Mouse (Mus musculus) MEL (cell line): ENCODE data around the gene Gm20388. TPM values are rescaled to one million over a fixed set of nuclear protein-coding genes. Genes with fewer than 3 reads are reported as not detected.

Source experiments
- DNase-seq: peaks from one replicate; pipeline ENCODE4 v3.0.0; 2011; ENCODE audit warnings: low read depth, low spot score
- H3K27ac ChIP-seq: 2 replicates; pipeline ENCODE4 v1.5.1; 2012; ENCODE audit warnings: low read depth, mild to moderate bottlenecking, control low read depth, low read length, moderate library complexity; ENCODE audit not compliant: control insufficient read depth
- H3K27me3 ChIP-seq, 2 experiments: fragments of 150-350 bp in 1 of 2; sonication (generic) in 1 of 2; 2 replicates each; pipeline ENCODE4 v1.6.1; 2012; ENCODE audit warnings: low read length in 2 of 2, mild to moderate bottlenecking in 2 of 2, improper control_type of control experiment in 1 of 2, moderate library complexity in 1 of 2; ENCODE audit not compliant: insufficient read depth in 2 of 2, control insufficient read depth in 1 of 2
- H3K36me3 ChIP-seq, 2 experiments: 2 replicates each; pipeline ENCODE4 v1.6.1; 2012 to 2014; ENCODE audit warnings: low read length in 2 of 2, improper control_type of control experiment in 1 of 2, inconsistent platforms in 1 of 2, mild to moderate bottlenecking in 1 of 2; ENCODE audit not compliant: insufficient read depth in 2 of 2, control insufficient read depth in 1 of 2
- H3K4me1 ChIP-seq, 2 experiments: fragments of 150-350 bp in 1 of 2; sonication (generic) in 1 of 2; 2 replicates each; pipeline ENCODE4 v1.6.1; 2012; ENCODE audit warnings: low read length in 2 of 2, improper control_type of control experiment in 1 of 2, mild to moderate bottlenecking in 1 of 2; ENCODE audit not compliant: insufficient read depth in 2 of 2, control insufficient read depth in 1 of 2
- H3K4me3 ChIP-seq, 2 experiments: fragments of 150-350 bp in 1 of 2; sonication (generic) in 1 of 2; 2 replicates each; pipeline ENCODE4 v1.5.1; 2012; ENCODE audit warnings: low read depth in 2 of 2, low read length in 2 of 2, mild to moderate bottlenecking in 2 of 2, moderate library complexity in 2 of 2, control low read depth in 1 of 2, improper control_type of control experiment in 1 of 2; ENCODE audit not compliant: control insufficient read depth in 1 of 2, insufficient read depth in 1 of 2
- H3K79me2 ChIP-seq: 2 replicates; pipeline ENCODE4 v1.6.1; 2012; ENCODE audit warnings: mild to moderate bottlenecking, low read length, moderate library complexity; ENCODE audit not compliant: control insufficient read depth, poor library complexity, insufficient read depth
- H3K9ac ChIP-seq: 2 replicates; pipeline ENCODE4 v1.6.1; 2012; ENCODE audit warnings: low read depth, mild to moderate bottlenecking, control low read depth, low read length, moderate library complexity; ENCODE audit not compliant: control insufficient read depth, poor library complexity, severe bottlenecking
- H3K9me3 ChIP-seq: fragments of 150-350 bp; sonication (generic); replicated peaks from 2 replicates; pipeline ENCODE4 v1.6.1; 2012; ENCODE audit warnings: mild to moderate bottlenecking, low read length, improper control_type of control experiment, moderate library complexity; ENCODE audit not compliant: insufficient read depth
- CHD1 ChIP-seq: IDR thresholded peaks from 2 replicates; pipeline ENCODE4 v1.6.1; 2012; ENCODE audit warnings: low read depth, mild to moderate bottlenecking, inconsistent platforms, low read length, improper control_type of control experiment
- CHD2 ChIP-seq: IDR thresholded peaks from 2 replicates; pipeline ENCODE4 v1.6.1; 2011; ENCODE audit warnings: low read length, improper control_type of control experiment
- E2F4 ChIP-seq: IDR thresholded peaks from 2 replicates; pipeline ENCODE4 v1.6.1; 2011; ENCODE audit warnings: low read depth, low read length, improper control_type of control experiment, borderline replicate concordance
- EP300 ChIP-seq, 2 experiments: IDR thresholded peaks; 2 replicates each; pipeline ENCODE4 v1.6.1; 2011; ENCODE audit warnings: improper control_type of control experiment in 2 of 2, low read length in 2 of 2, low read depth in 1 of 2, mild to moderate bottlenecking in 1 of 2
- ETS1 ChIP-seq: IDR thresholded peaks from 2 replicates; pipeline ENCODE4 v1.6.1; 2012; ENCODE audit warnings: low read depth, mild to moderate bottlenecking, inconsistent platforms, low read length, improper control_type of control experiment, moderate library complexity
- GABPA ChIP-seq: IDR thresholded peaks from 2 replicates; pipeline ENCODE4 v1.6.1; 2012; ENCODE audit warnings: low read depth, mild to moderate bottlenecking, inconsistent platforms, low read length, improper control_type of control experiment, moderate library complexity
- GATA1 ChIP-seq: IDR thresholded peaks from 2 replicates; pipeline ENCODE4 v1.6.1; 2011; ENCODE audit warnings: low read depth, low read length, improper control_type of control experiment
- MAFK ChIP-seq: IDR thresholded peaks from 2 replicates; pipeline ENCODE4 v1.6.1; 2011; ENCODE audit warnings: low read depth, mild to moderate bottlenecking, low read length, improper control_type of control experiment, borderline replicate concordance
- MAX ChIP-seq: IDR thresholded peaks from 2 replicates; pipeline ENCODE4 v1.6.1; 2011; ENCODE audit warnings: low read length, improper control_type of control experiment
- MAZ ChIP-seq: IDR thresholded peaks from 2 replicates; pipeline ENCODE4 v1.6.1; 2012; ENCODE audit warnings: low read depth, mild to moderate bottlenecking, inconsistent platforms, low read length, improper control_type of control experiment
- MEF2A ChIP-seq: IDR thresholded peaks from 2 replicates; pipeline ENCODE4 v1.6.1; 2014; ENCODE audit warnings: low read depth, mild to moderate bottlenecking, inconsistent platforms, low read length, improper control_type of control experiment; ENCODE audit not compliant: poor library complexity, insufficient replicate concordance, severe bottlenecking; ENCODE audit errors: extremely low read depth
- POLR2AphosphoS5 ChIP-seq: IDR thresholded peaks from 2 replicates; pipeline ENCODE4 v1.6.1; 2012; ENCODE audit warnings: low read depth, borderline replicate concordance, mild to moderate bottlenecking, inconsistent platforms, low read length, moderate library complexity, mixed read lengths
- RCOR1 ChIP-seq: IDR thresholded peaks from 2 replicates; pipeline ENCODE4 v1.6.1; 2012; ENCODE audit warnings: low read depth, mild to moderate bottlenecking, inconsistent platforms, low read length, improper control_type of control experiment
- SIN3A ChIP-seq: IDR thresholded peaks from 2 replicates; pipeline ENCODE4 v1.6.1; 2012; ENCODE audit warnings: low read length, improper control_type of control experiment, inconsistent platforms
- SMC3 ChIP-seq: IDR thresholded peaks from 2 replicates; pipeline ENCODE4 v1.6.1; 2011; ENCODE audit warnings: low read depth, low read length, improper control_type of control experiment
- TAL1 ChIP-seq: IDR thresholded peaks from 2 replicates; pipeline ENCODE4 v1.6.1; 2012; ENCODE audit warnings: mild to moderate bottlenecking, inconsistent platforms, low read length, moderate library complexity, mixed read lengths
- TBP ChIP-seq: IDR thresholded peaks from 2 replicates; pipeline ENCODE4 v1.8.0; 2011; ENCODE audit warnings: low read depth, low read length, improper control_type of control experiment
- TCF12 ChIP-seq: IDR thresholded peaks from 2 replicates; pipeline ENCODE4 v1.6.1; 2014; ENCODE audit warnings: low read depth, mild to moderate bottlenecking, inconsistent platforms, low read length, improper control_type of control experiment, moderate library complexity
- polyA plus RNA-seq, 2 experiments: library from polyadenylated mRNA; stranded (reverse) in 1 of 2; unstranded in 1 of 2; fragments of >175 nt in 1 of 2; fragments of >200 nt in 1 of 2; gene quantifications; 2 replicates each; pipeline versions ENCODE4 v1.2.1 to v1.2.4; 2012; ENCODE audit warnings: low replicate concordance in 2 of 2, low read depth in 1 of 2; ENCODE audit not compliant: insufficient read length in 2 of 2, insufficient read depth in 1 of 2, missing spikeins in 1 of 2
- total RNA-seq: library from RNA; depleted of rRNA; stranded (reverse); fragments of 300-350 nt; gene quantifications from 2 replicates; pipeline ENCODE4 v1.2.3, GENCODE M21; 2012

Gm20388 gene
- total and polyA plus RNA-seq, 3 experiments, result 11.1 to 17.8 TPM; not detected in 1

GRCm38 (mm10) chr8:122291075-122291474 lies 2380.4 kb downstream of the Gm20388 start:
- no peaks in the 10 kb centered on the region for H3K27me3 ChIP-seq
- H3K9me3 ChIP-seq, result no peaks in the 10 kb centered on the region
- peaks cover 88% of the 10 kb centered on the region for H3K79me2 ChIP-seq
- no peak overlapping the region for H3K9ac ChIP-seq
- H3K4me1 ChIP-seq, result peaks cover 19 to 96% of the 10 kb centered on the region in 2 experiments
- peaks cover 2 to 83% of the 10 kb centered on the region in 2 experiments; a peak in 3 of 4 replicates for H3K36me3 ChIP-seq
- no peak for DNase-seq
- TF ChIP-seq MEF2A (no peak), CHD1 (no peak), SMC3 (no peak), POLR2AphosphoS5 (no peak), TCF12 (peak; percentile 72), CHD2 (no peak), MAZ (0 out of 2 replicates have a peak, but pooled peaks have one; percentile 11), RCOR1 (0 out of 2 replicates have a peak, but pooled peaks have one; percentile 31), E2F4 (no peak), GABPA (no peak), ETS1 (peak; percentile 53; the same call in 1 of the 2 replicates), TAL1 (no peak), EP300 (IDR thresholded peaks at IDR 0.05; ENCODE audit: low read depth in 1 of 2, low read length in 2 of 2) (peak; percentile 13 to 72; a peak in 2 of 4 replicates), TBP (no peak), SIN3A (0 out of 2 replicates have a peak, but pooled peaks have one; percentile 39), MAFK (no peak), GATA1 (peak; percentile 79)
- H3K4me3 ChIP-seq, result no peak overlapping the region
- peak overlapping the region; percentile 95 for H3K27ac ChIP-seq

GRCm38 (mm10) chr8:122291549-122291948 lies 2380.9 kb downstream of the Gm20388 start:
- no peak for DNase-seq
- TF ChIP-seq MAX (no peak), SIN3A (0 out of 2 replicates have a peak, but pooled peaks have one; percentile 11)
- Histone ChIP-seq H3K27me3 (no peaks in the 10 kb centered on the region), H3K4me1 (peaks cover 19 to 95% of the 10 kb centered on the region in 2 experiments), H3K4me3 (no peak overlapping the region), H3K9me3 (no peaks in the 10 kb centered on the region), H3K27ac (peak overlapping the region; percentile 95), H3K79me2 (peaks cover 88% of the 10 kb centered on the region), H3K9ac (no peak overlapping the region; the same call in 1 of the 2 replicates), H3K36me3 (peaks cover 2 to 82% of the 10 kb centered on the region in 2 experiments; a peak in 3 of 4 replicates)
